Mouse (Mus musculus): Measurements from ENCODE around the gene Mex3d. TPM values are rescaled to one million over a fixed set of nuclear protein-coding genes. Genes with fewer than 3 reads are reported as not detected.

The Mex3d gene
- polyA plus RNA-seq, 1 experiment from 2014 or later: 4.1 TPM

DNA sequence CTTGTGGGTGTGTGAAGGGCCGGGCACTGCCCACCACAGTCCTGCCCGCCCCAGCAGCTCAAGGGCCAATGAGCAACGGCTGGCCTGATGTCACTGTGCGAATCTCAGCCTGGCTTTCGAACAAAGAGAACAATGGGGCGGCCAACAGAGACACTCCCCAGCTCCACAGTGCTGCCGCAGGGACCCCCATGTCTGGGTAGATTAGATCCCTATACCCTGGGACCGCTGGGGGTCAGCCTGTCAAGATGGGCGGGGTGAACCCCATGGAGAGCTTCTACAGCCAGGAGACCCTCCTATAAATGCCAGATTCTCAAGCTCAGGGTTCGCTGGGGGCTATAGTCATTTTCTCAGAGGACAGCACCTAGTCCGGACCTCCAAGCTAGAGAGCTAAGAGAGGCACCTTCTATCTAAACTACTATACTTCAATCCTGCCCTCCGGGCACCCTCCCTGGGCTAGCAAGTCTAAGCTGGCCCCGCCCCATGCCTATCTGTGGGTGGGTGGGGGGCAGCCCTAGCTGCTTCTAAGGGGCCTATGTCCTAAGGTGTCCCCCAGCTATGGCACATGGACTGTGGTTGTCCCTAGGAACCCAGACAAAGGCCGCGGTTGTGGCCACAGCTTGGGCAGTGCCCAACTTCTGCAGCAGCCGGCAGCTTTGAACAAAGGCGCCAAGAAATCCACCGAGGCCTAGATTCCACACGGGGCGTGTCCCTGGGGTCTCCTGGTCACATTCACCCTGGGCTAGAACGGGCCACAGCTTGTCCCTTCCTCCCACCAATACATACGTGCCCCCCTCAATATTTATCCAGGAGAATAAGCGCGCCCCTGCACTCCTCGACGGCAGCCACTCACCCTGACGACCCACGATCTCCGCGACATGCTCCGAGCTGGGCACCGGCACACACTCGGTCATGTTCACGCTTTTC is 1.4 kb downstream of the Mex3d start:
- Histone ChIP-seq H3K27ac (no peak overlapping the region), H3K36me3 (ENCODE audit: inconsistent target) (no peaks in the 10 kb centered on the region), H3K79me2 (ENCODE audit: inconsistent target) (peaks cover 37% of the 10 kb centered on the region; the same call in 1 of the 2 replicates), H3K4me3 (ENCODE audit: inconsistent target) (peak overlapping the region; percentile 26)
- 46% methylated on average over 34 of the region's 34 CpGs for WGBS (ENCODE audit: missing documents)

DNA sequence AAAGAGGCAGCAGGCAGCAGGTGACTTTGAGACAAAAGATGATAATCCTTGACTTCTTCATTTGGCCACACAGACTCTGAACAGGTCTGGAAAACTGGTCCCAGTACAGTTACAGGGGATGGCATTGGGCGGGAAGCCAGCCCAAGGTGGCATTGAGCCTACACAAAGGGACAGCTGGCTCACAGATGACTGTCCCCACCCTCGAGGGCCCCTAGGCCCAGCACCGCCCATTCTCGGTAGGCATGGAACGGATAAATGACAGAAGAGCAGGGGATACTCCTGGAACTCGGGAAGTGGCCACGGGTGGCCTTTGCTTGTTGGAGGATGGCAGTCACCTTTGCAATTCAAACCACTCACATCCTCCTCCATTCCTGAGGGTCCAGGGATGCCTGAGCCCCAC is 2.1 kb downstream of the Mex3d start:
- H3K4me3 ChIP-seq (ENCODE audit: inconsistent target): no peak overlapping the region
- H3K36me3 ChIP-seq (ENCODE audit: inconsistent target): no peaks in the 10 kb centered on the region
- H3K79me2 ChIP-seq (ENCODE audit: inconsistent target): peaks cover 37% of the 10 kb centered on the region; the same call in 1 of the 2 replicates
- 92% methylated on average over 7 of the region's 7 CpGs for WGBS (ENCODE audit: missing documents)
- no peak overlapping the region for H3K27ac ChIP-seq

DNA sequence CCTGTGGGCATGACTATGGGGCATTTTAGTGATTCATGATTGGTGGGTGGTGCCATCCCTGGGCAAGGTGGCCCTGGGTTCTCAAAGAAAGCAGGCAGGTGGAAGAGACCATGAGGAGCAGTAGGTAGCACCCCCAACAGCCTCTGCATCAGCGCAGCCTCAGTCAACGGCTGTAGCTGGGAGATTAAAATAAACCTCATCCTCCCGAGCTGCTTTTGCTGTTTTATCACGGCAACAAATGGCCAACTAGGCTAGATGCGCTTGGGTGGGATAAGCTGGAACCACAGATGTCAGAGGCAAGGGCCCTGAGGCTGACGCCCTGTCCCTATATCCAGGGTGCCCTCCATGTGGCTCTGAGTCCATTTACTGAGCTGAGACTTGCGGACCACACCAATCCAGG is 2.8 kb downstream of the Mex3d start:
- no peak overlapping the region for H3K4me3 ChIP-seq (ENCODE audit: inconsistent target)
- H3K79me2 ChIP-seq (ENCODE audit: inconsistent target): peaks cover 37% of the 10 kb centered on the region; the same call in 1 of the 2 replicates
- WGBS (ENCODE audit: missing documents): 93% methylated on average over 7 of the region's 7 CpGs
- no peak overlapping the region for H3K27ac ChIP-seq
- no peaks in the 10 kb centered on the region for H3K36me3 ChIP-seq (ENCODE audit: inconsistent target)

DNA sequence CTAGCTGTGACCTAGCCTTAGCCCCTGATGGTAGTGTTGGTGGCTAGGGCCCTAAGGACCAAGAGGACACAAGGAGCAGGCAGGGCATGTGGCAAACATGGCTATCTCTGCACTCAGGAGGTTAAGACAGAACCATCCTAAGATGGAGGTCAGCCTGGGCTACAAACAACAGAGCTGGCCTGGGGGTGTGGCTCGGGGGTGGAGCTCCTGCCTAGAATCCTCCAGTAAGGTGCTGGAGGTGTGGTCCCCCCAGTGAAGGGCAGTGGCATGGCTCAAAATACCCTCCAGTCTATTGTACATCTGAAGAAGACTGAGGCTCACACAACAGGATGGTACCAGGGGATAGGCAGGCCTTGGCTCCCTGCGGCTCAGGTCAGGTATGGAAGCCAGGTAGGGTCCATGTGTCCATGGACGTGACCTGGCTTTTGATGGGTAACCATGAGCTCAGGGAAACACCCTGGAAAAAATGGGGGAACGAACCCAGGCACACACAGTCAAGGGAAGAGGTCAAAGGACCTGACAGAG is 3.3 kb downstream of the Mex3d start:
- H3K36me3 ChIP-seq (ENCODE audit: inconsistent target): no peaks in the 10 kb centered on the region
- no peak overlapping the region for H3K27ac ChIP-seq
- H3K79me2 ChIP-seq (ENCODE audit: inconsistent target): peaks cover 37% of the 10 kb centered on the region; the same call in 1 of the 2 replicates
- H3K4me3 ChIP-seq (ENCODE audit: inconsistent target): no peak overlapping the region
- WGBS (ENCODE audit: missing documents): 74% methylated on average over 4 of the region's 4 CpGs

DNA sequence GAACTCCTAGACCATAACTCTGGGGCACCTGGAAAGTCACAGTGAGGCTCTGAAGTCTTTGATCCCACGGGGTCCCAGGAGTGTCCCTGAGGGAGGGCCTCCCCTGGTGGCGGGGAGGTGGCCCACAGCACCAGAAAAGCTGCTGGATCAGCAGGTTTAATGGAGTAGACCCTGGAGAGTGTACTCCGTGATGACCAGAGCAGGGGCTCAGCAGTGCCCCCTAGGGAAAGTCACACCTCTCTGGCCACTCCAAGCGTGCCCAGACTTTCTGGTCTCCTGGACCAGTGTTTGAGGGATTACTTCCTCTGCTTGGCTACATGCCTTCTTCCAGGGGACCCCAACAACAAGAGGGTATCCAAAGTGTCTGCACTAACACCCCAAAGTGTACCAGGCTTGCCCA is 4.0 kb downstream of the Mex3d start:
- peaks cover 37% of the 10 kb centered on the region; the same call in 1 of the 2 replicates for H3K79me2 ChIP-seq (ENCODE audit: inconsistent target)
- H3K36me3 ChIP-seq (ENCODE audit: inconsistent target): no peaks in the 10 kb centered on the region
- H3K4me3 ChIP-seq (ENCODE audit: inconsistent target): no peak overlapping the region
- WGBS (ENCODE audit: missing documents): 88% methylated on average over 4 of the region's 4 CpGs
- H3K27ac ChIP-seq: no peak overlapping the region

DNA sequence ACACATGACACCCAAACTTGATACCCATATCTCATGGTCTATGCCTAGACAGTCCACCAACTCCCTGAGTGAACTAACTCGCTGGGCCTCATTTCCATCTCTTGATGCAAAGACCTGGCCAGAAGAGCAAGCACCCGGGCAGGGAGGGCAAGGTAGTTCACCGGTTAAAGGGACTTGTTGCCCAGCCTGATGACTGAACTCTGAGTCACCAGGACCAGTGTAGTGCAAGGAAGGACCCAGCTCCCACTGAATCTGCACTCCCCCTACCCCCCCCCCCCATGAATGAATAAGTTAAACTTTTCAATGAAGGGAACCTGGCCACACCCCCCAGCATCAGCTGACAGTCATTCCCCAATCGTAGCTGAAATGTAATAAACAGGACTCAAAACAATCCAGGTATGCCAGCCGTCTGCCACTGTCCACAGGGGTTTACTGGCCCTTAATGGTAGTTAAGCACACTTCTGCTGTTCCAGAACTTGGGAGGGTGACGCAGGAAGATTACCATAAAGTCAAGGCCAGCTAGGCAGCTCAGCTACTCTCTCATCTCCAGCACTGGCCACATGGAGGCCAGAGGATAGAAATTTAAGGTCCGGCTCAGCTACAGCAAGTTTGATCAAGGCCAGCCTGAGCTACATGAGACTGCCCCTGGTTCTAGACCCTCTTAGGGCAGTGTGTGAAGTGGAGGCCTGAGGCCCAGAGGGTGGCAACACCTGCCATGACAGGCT is 4.7 kb downstream of the Mex3d start:
- H3K27ac ChIP-seq: no peak overlapping the region
- H3K36me3 ChIP-seq (ENCODE audit: inconsistent target): no peaks in the 10 kb centered on the region
- 99% methylated on average over 7 of the region's 7 CpGs for WGBS (ENCODE audit: missing documents)
- H3K4me3 ChIP-seq (ENCODE audit: inconsistent target): no peak overlapping the region
- H3K79me2 ChIP-seq (ENCODE audit: inconsistent target): peaks cover 37% of the 10 kb centered on the region; the same call in 1 of the 2 replicates

DNA sequence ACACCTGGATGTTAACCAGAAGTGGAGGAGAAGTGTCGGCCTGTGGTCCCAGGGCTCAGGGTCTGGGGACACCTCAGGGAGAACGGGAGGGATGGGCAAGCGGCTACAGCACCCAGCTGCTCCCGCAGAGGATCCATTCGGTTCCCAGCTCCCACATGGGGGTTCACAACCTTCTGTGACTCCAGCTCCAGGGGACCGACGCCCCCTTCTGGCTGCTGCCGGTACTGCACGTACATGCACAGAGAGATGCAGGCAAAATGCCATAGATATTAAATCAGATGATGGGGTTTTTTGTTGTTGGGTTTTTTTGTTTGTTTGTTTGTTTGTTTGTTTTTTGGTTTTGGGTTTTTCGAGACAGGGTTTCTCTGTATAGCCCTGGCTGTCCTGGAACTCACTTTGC is 9.7 kb downstream of the Mex3d start:
- no peaks in the 10 kb centered on the region for H3K36me3 ChIP-seq (ENCODE audit: inconsistent target)
- no peaks in the 10 kb centered on the region for H3K79me2 ChIP-seq (ENCODE audit: inconsistent target)
- WGBS (ENCODE audit: missing documents): 55% methylated on average over 10 of the region's 10 CpGs

DNA sequence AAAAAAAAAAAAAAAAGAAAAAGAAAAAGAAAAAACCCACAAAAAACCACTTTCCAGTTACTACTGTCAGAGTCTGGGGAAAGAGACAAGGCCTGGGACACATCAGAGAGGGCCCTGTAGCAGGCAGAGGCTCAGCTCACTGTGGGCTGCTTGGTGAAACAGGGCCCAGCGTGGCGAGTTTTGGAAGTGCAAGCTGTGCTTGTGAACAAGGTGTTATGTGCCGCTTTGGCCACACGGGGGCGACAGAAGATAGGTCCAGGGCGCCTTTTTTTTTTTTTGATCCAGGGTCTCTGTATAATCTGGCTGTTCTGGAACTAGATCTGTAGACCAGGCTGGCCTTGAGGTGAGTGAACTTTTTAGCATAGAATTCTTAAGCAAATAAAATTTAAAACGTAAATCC is 11.3 kb downstream of the Mex3d start:
- no peak overlapping the region for H3K4me3 ChIP-seq (ENCODE audit: inconsistent target)
- no peaks in the 10 kb centered on the region for H3K79me2 ChIP-seq (ENCODE audit: inconsistent target)
- H3K27ac ChIP-seq: no peak overlapping the region
- H3K36me3 ChIP-seq (ENCODE audit: inconsistent target): no peaks in the 10 kb centered on the region
- 0% methylated on average over 7 of the region's 7 CpGs for WGBS (ENCODE audit: missing documents)

More for the DNA sequence above, 9.7 kb downstream of the Mex3d start:
- no peak overlapping the region for H3K4me3 ChIP-seq (ENCODE audit: inconsistent target)
- no peak overlapping the region for H3K27ac ChIP-seq

DNA sequence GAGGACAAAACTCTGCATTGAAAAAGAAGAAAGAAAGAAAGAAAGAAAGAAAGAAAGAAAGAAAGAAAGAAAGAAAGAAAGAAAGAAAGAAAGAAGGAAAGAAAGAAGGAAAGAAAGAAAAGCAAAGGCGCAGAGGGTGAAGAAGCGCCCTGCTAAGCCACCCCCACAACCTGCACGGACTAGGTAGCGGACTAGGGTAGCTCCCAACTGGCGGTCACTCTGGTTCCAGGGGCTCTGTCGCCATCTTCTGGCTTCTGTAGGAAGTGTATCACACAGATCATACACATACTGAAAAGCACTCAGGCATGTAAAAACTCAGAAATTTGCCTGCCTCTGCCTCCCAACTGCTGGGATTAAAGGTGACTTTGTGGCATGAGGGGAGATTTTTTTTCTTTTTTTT is 13.4 kb downstream of the Mex3d start:
- H3K36me3 ChIP-seq (ENCODE audit: inconsistent target): no peaks in the 10 kb centered on the region
- no peaks in the 10 kb centered on the region for H3K79me2 ChIP-seq (ENCODE audit: inconsistent target)
- no peak overlapping the region for H3K27ac ChIP-seq
- no peak overlapping the region for H3K4me3 ChIP-seq (ENCODE audit: inconsistent target)
- 40% methylated on average over 5 of the region's 6 CpGs for whole genome bisulfite sequencing (ENCODE audit: missing documents)

DNA sequence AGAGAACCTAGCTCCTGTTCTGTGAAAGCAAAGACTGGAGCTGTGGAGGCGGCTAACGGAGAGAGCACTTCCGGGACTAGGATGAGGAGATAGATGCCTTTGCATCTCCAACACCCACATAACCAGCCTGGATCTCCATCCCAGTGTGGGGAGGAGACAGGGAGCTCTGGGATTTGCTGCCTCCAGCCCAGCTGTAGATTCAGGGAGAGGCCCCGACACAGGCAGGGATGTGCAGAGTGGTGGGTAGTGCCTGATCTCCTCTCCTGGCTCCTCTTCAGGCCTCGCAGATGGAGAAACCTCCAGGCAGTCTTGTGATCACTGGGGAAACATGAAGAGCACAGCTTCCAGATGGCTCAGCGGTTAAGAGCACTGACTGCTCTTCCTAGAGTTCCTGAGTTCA is 14.8 kb downstream of the Mex3d start:
- Histone ChIP-seq H3K36me3 (ENCODE audit: inconsistent target) (no peaks in the 10 kb centered on the region), H3K79me2 (ENCODE audit: inconsistent target) (no peaks in the 10 kb centered on the region), H3K4me3 (ENCODE audit: inconsistent target) (no peak overlapping the region), H3K27ac (no peak overlapping the region)
- WGBS (ENCODE audit: missing documents): 92% methylated on average over 6 of the region's 6 CpGs

DNA sequence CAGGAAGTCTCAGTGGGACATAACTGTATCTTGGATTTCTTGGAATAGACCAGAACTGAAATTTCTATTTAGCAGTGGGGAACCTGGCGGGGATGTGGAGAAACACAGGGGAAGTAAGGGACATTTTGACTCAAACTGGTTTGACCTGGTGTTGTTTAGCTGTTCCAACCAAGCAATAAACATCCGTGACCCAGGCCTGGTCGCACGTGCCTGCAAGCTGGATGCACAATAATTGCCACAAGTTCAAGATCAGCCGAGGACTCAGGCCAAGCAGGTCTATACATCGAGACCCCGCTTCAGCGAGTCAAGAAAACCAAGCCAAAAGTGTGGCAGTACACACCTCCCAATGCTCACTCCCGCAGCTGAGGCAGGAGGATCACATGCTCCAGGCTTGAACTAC is 15.5 kb downstream of the Mex3d start:
- no peaks in the 10 kb centered on the region for H3K36me3 ChIP-seq (ENCODE audit: inconsistent target)
- 73% methylated on average over 9 of the region's 9 CpGs for WGBS (ENCODE audit: missing documents)
- no peak overlapping the region for H3K4me3 ChIP-seq (ENCODE audit: inconsistent target)
- no peaks in the 10 kb centered on the region for H3K79me2 ChIP-seq (ENCODE audit: inconsistent target)
- H3K27ac ChIP-seq: no peak overlapping the region

DNA sequence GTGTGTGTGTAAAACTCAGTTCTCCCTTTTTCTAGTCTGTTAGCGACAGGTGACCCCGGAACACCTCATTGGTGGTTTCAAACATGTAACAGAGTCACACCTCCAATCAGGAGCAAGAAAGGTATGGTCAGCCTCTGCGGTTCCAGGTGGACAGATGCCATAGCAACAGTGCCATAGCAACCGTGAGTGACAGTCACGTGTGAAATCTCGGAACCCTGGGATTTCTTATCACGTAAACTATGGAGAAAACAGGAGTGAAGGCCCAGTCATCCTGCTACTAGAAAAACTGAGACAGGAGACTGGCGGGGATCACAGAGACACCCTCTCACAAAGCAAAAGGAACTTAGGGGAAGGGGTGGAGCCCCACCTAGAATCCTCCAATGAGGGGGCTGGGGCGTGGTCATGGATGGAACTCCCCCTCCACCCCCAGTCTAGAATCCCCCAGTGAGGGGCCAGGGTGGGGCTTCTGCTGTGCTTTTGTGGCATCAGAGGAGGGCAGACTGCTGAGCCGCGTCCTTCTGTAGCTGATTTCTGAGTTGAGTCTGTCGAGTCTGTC is 16.0 kb downstream of the Mex3d start:
- H3K27ac ChIP-seq: no peak overlapping the region
- H3K79me2 ChIP-seq (ENCODE audit: inconsistent target): no peaks in the 10 kb centered on the region
- H3K4me3 ChIP-seq (ENCODE audit: inconsistent target): no peak overlapping the region
- 9% methylated on average over 12 of the region's 12 CpGs for WGBS (ENCODE audit: missing documents)
- H3K36me3 ChIP-seq (ENCODE audit: inconsistent target): no peaks in the 10 kb centered on the region

DNA sequence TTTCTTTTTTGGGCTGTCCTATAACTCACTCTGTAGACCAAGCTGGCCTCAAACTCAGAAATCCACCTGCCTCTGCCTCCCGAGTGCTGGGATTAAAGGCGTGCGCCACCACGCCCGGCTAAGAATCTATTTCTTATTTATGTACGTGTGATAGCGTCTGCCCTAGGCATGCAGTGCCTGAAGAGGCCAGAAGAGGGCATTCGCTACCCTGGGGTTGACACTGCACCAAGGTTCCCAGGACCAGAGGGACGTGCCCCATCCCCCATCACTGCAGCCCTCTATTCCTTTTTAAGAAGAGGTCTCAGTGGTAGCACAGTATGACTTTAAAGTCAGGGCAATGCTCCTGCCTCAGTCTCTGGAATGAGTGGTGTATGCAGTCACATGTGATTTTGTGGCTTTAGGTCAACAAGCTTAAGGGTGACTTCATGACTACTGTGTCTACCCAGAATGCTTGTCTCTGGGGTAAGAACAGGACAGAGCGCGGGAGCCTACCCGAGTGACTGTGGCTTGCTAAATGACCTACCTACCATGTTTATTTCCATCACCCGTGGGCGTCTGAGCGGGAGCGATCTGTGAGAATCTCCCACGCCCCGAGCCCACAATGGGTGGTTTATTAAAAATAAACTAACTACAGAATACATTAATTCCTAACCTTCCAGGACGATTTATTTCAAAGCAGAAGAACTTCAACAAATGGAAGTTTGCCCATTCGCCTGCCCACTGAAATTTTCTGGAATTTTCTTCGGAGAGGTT is 17.3 kb downstream of the Mex3d start:
- Histone ChIP-seq H3K79me2 (ENCODE audit: inconsistent target) (no peaks in the 10 kb centered on the region), H3K27ac (no peak overlapping the region)
- WGBS (ENCODE audit: missing documents): 83% methylated on average over 21 of the region's 21 CpGs

DNA sequence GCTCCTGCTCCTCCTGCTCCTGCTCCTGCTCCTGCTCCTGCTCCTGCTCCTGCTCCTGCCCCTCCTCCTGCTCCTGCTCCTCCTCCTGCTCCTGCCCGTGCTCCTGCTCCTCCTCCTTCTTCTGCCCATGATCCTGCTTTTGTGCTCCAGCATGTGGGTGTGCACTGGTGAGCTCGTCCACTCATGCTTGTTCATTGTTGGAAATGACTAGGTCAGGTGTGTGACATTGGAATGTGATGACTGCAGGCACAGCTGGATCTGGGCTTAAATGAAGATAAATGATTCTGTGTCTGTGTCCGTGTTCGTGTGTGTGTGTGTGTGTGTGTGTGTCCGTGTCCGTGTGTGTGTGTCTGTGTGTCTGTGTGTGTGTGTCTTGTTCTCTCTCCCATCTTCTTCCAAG is 19.1 kb downstream of the Mex3d start:
- Histone ChIP-seq H3K36me3 (ENCODE audit: inconsistent target) (no peaks in the 10 kb centered on the region), H3K4me3 (ENCODE audit: inconsistent target) (no peak overlapping the region), H3K27ac (no peak overlapping the region), H3K79me2 (ENCODE audit: inconsistent target) (no peaks in the 10 kb centered on the region)
- WGBS (ENCODE audit: missing documents): 91% methylated on average over 6 of the region's 6 CpGs

More for the DNA sequence above, 17.3 kb downstream of the Mex3d start:
- no peak overlapping the region for H3K4me3 ChIP-seq (ENCODE audit: inconsistent target)
- H3K36me3 ChIP-seq (ENCODE audit: inconsistent target): no peaks in the 10 kb centered on the region
